Mouse (Mus musculus) liver, embryonic 13.5 days (tissue): ENCODE measurements around the gene Galnt14. TPM values are rescaled to one million over a fixed set of nuclear protein-coding genes. Genes with fewer than 3 reads are reported as not detected.

Experiments
- ATAC-seq: fragments of 200-750 bp; cut with Nextera tagmentation; 2 replicates; pipeline ENCODE4 v1.8.0; 2017; ENCODE audit warnings: low read depth, mild to moderate bottlenecking, moderate number of reproducible peaks, moderate library complexity
- DNase-seq: peaks from one replicate; pipeline ENCODE4 v3.0.0; 2022
- H3K27ac ChIP-seq: fragments of 300-500 bp; sonication (generic); 2 replicates; pipeline ENCODE4 v1.5.1; 2015; ENCODE audit warnings: moderate library complexity, mild to moderate bottlenecking, inconsistent platforms
- H3K27me3 ChIP-seq: fragments of 300-500 bp; sonication (generic); 2 replicates; pipeline ENCODE4 v1.6.1; 2015; ENCODE audit warnings: mild to moderate bottlenecking, inconsistent platforms
- H3K36me3 ChIP-seq: fragments of 300-500 bp; sonication (generic); 2 replicates; pipeline ENCODE4 v1.6.1; 2015; ENCODE audit warnings: mild to moderate bottlenecking, inconsistent platforms
- H3K4me1 ChIP-seq: fragments of 300-500 bp; sonication (generic); replicated peaks from 2 replicates; pipeline ENCODE4 v1.6.1; 2015; ENCODE audit warnings: inconsistent platforms
- H3K4me2 ChIP-seq: fragments of 300-500 bp; sonication (generic); 2 replicates; pipeline ENCODE4 v1.6.1; 2015; ENCODE audit warnings: inconsistent platforms, mild to moderate bottlenecking, moderate library complexity
- H3K4me3 ChIP-seq: fragments of 300-500 bp; sonication (generic); replicated peaks from 2 replicates; pipeline ENCODE4 v1.5.1; 2015; ENCODE audit warnings: mild to moderate bottlenecking, inconsistent platforms
- H3K9ac ChIP-seq: fragments of 300-500 bp; sonication (generic); 2 replicates; pipeline ENCODE4 v1.6.1; 2015; ENCODE audit warnings: mild to moderate bottlenecking, inconsistent platforms
- H3K9me3 ChIP-seq: fragments of 300-500 bp; sonication (generic); replicated peaks from 2 replicates; pipeline ENCODE4 v1.6.1; 2016; ENCODE audit warnings: inconsistent platforms
- WGBS: fragments of 180-500 bp; shearing (Covaris S2); methylation state at CpG from one replicate; pipeline ENCODE4 v1.1.7; 2015; ENCODE audit not compliant: insufficient replicate concordance; 5-methylcytosine and 5-hydroxymethylcytosine counted together
- polyA plus RNA-seq: library from polyadenylated mRNA; unstranded; fragments of >200 nt; fragmentation: Nextera tagmentation; extraction: Ambion mirVana; gene quantifications from 2 replicates; pipeline ENCODE4 v1.2.1, GENCODE M21; 2015

Galnt14 gene
- polyA plus RNA-seq, 1 experiment from 2014 or later: 0.07 TPM

DNA sequence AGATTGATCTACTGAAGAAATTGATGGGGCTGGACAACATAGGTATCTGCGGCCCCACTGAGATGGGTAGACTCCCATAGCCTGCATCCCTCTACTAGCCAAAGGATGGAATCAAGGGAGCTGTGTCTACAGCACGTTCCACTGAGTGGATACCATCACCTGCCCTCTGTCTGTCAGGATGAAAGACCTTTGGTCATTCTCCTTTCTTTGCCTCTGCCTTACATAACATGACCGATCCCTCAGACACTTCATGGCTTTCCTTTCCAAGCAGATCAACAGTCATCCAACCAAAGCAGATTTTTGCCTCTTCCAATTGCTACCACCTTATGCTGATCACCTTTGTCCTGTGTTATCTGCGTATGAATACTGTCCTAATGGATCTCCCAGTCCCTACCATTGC, 90.2 kb downstream of the Galnt14 start:
- Histone ChIP-seq H3K27me3 (no peaks in the 10 kb centered on the region), H3K36me3 (no peaks in the 10 kb centered on the region), H3K27ac (no peak overlapping the region), H3K4me2 (no peak overlapping the region), H3K4me1 (no peaks in the 10 kb centered on the region), H3K9ac (no peak overlapping the region), H3K4me3 (no peak overlapping the region), H3K9me3 (no peaks in the 10 kb centered on the region)
- DNase-seq (no peak), ATAC-seq (no peak)
- WGBS: 69% methylated on average over 4 of the region's 4 CpGs

DNA sequence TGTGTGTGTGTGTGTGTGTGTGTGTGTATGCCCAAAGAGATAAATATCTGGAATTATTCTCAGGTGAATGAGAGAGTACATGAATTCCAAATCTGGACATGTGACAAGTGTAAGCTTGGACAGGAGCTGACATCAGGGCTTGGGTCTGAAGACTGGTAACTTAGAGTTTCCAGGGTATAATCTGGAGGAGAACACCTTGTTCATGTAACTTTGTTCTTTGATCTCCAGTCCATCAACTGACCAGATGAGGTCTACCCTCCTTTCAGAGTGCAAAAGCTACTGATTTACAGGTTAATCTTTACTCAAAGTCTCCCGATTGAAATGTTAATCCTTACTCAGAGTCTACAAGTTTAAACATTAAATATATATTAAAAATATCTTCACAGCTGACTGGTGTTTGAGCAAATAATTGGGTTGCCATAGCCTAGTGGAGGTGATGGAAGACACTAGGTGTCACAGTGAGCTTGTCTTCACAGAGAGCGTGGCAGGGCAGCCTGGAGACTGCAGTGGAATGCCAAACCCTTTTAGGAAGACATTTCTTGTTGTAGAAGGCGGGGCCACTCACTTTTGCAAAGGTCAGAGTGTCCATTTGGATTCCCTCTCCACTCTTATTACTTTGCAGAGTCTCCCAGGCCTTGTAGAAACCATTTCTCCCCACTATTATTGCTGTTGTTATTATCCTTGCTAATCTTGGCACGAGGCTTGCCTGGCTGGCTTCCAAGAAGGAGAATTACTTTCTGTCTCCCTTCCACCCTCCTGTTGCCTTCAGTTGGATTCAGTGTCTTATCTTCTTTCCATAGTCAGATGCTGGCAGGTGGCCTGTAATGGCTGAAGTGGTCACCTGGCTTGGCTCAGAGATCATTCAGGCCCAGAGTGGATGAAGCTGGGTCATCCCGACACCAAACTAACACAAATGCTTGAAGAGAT, 107.4 kb downstream of the Galnt14 start:
- ATAC-seq (no peak), DNase-seq (no peak)
- Histone ChIP-seq H3K27ac (no peak overlapping the region), H3K36me3 (no peaks in the 10 kb centered on the region), H3K4me2 (no peak overlapping the region), H3K9me3 (no peaks in the 10 kb centered on the region), H3K4me3 (no peak overlapping the region), H3K27me3 (no peaks in the 10 kb centered on the region), H3K4me1 (no peaks in the 10 kb centered on the region), H3K9ac (no peak overlapping the region)
- 48% methylated on average over 5 of the region's 5 CpGs for WGBS

- no peak overlapping the region for H3K4me2 ChIP-seq
- no peaks in the 10 kb centered on the region for H3K36me3 ChIP-seq
- ATAC-seq: no peak
- no peaks in the 10 kb centered on the region for H3K27me3 ChIP-seq
- H3K9me3 ChIP-seq: no peaks in the 10 kb centered on the region
- DNase-seq: no peak
- H3K27ac ChIP-seq: no peak overlapping the region
- H3K9ac ChIP-seq: no peak overlapping the region
- H3K4me3 ChIP-seq: no peak overlapping the region
- H3K4me1 ChIP-seq: no peaks in the 10 kb centered on the region
- 59% methylated on average over 6 of the region's 6 CpGs for WGBS
These were observed 110.3 kb downstream of the Galnt14 start for GRCm38 (mm10) chr17:73599923-73600322.

DNA sequence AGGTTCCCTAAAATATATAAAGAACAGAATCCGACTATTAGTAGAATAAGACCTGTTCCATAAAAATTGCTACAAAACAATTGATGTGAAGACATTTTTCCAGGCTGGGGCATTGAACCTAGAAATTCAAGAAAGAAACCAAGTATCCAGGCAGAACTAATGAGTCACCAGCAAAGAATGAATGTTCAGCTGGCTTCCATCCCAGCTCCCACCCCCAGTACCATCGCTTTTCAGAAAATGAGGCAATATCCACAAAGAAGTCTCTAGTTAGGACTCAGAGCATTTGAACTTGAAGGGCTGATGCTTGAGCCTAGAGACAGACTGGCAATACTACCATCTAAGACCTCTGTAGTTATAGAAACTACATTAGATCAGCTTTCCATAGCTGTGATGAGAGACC, 118.2 kb downstream of the Galnt14 start:
- H3K9ac ChIP-seq: no peak overlapping the region
- H3K27ac ChIP-seq: no peak overlapping the region
- no peak overlapping the region for H3K4me3 ChIP-seq
- no peaks in the 10 kb centered on the region for H3K9me3 ChIP-seq
- H3K4me1 ChIP-seq: no peaks in the 10 kb centered on the region
- DNase-seq (no peak), ATAC-seq (no peak)
- no peaks in the 10 kb centered on the region for H3K27me3 ChIP-seq
- H3K4me2 ChIP-seq: no peak overlapping the region
- WGBS: 64% methylated on average over 2 of the region's 2 CpGs
- H3K36me3 ChIP-seq: no peaks in the 10 kb centered on the region

GRCm38 (mm10) chr17:73587573-73587972, 122.7 kb downstream of the Galnt14 start:
- Histone ChIP-seq H3K36me3 (no peaks in the 10 kb centered on the region), H3K4me2 (no peak overlapping the region), H3K27ac (no peak overlapping the region), H3K9ac (no peak overlapping the region), H3K4me1 (no peaks in the 10 kb centered on the region), H3K27me3 (no peaks in the 10 kb centered on the region), H3K4me3 (no peak overlapping the region), H3K9me3 (no peaks in the 10 kb centered on the region)
- DNase-seq: no peak
- WGBS: 51% methylated on average over 6 of the region's 6 CpGs
- no peak for ATAC-seq

- DNase-seq: no peak
- Histone ChIP-seq H3K9me3 (no peaks in the 10 kb centered on the region), H3K4me2 (no peak overlapping the region), H3K9ac (no peak overlapping the region), H3K27me3 (no peaks in the 10 kb centered on the region), H3K27ac (no peak overlapping the region), H3K4me3 (no peak overlapping the region), H3K4me1 (no peaks in the 10 kb centered on the region), H3K36me3 (no peaks in the 10 kb centered on the region)
- 47% methylated on average over 1 of the region's 1 CpGs for WGBS
- no peak for ATAC-seq
These were observed 136.1 kb downstream of the Galnt14 start for GRCm38 (mm10) chr17:73574186-73574585.

- no peaks in the 10 kb centered on the region for H3K27me3 ChIP-seq
- DNase-seq (no peak), ATAC-seq (no peak)
- no peak overlapping the region for H3K27ac ChIP-seq
- no peaks in the 10 kb centered on the region for H3K36me3 ChIP-seq
- no peak overlapping the region for H3K4me3 ChIP-seq
- H3K4me1 ChIP-seq: no peaks in the 10 kb centered on the region
- no peak overlapping the region for H3K4me2 ChIP-seq
- H3K9ac ChIP-seq: no peak overlapping the region
- 41% methylated on average over 5 of the region's 5 CpGs for WGBS
- H3K9me3 ChIP-seq: no peaks in the 10 kb centered on the region
These were observed 137.4 kb downstream of the Galnt14 start for GRCm38 (mm10) chr17:73572881-73573280.

GRCm38 (mm10) chr17:73572440-73572839, 137.8 kb downstream of the Galnt14 start:
- Histone ChIP-seq H3K4me2 (no peak overlapping the region), H3K4me1 (no peaks in the 10 kb centered on the region), H3K9ac (no peak overlapping the region), H3K9me3 (no peaks in the 10 kb centered on the region), H3K27ac (no peak overlapping the region), H3K27me3 (no peaks in the 10 kb centered on the region), H3K4me3 (no peak overlapping the region), H3K36me3 (no peaks in the 10 kb centered on the region)
- DNase-seq (no peak), ATAC-seq (no peak)
- WGBS: 58% methylated on average over 5 of the region's 5 CpGs

DNA sequence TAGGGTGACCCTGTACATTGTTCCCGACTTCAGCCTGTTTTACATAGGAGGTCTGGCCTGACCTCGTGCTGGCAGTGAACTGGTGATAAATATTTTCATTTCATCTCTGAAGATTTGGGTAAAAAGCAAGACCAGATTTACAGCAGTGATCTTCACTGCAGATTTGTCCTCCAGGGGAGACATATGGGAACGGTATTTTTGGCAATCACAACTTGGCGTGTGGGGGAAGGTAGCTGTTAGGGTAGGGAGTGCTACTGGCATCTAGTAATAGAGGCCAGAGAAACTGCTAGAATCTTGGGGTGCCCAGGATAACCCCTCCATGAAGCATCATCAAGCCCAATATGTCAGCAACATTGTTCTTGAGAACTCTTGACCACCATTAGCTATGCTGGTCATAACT, 138.3 kb downstream of the Galnt14 start:
- no peaks in the 10 kb centered on the region for H3K27me3 ChIP-seq
- 44% methylated on average over 4 of the region's 4 CpGs for WGBS
- no peaks in the 10 kb centered on the region for H3K9me3 ChIP-seq
- no peak overlapping the region for H3K4me3 ChIP-seq
- H3K9ac ChIP-seq: no peak overlapping the region
- no peak overlapping the region for H3K4me2 ChIP-seq
- ATAC-seq: no peak
- no peak for DNase-seq
- no peaks in the 10 kb centered on the region for H3K4me1 ChIP-seq
- no peak overlapping the region for H3K27ac ChIP-seq
- no peaks in the 10 kb centered on the region for H3K36me3 ChIP-seq

- H3K4me3 ChIP-seq: no peak overlapping the region
- DNase-seq (no peak), ATAC-seq (no peak)
- 63% methylated on average over 9 of the region's 9 CpGs for WGBS
- no peaks in the 10 kb centered on the region for H3K36me3 ChIP-seq
- H3K9ac ChIP-seq: no peak overlapping the region
- H3K9me3 ChIP-seq: no peaks in the 10 kb centered on the region
- H3K4me1 ChIP-seq: no peaks in the 10 kb centered on the region
- H3K4me2 ChIP-seq: no peak overlapping the region
- H3K27me3 ChIP-seq: no peaks in the 10 kb centered on the region
- H3K27ac ChIP-seq: no peak overlapping the region
These were observed 142.0 kb downstream of the Galnt14 start for GRCm38 (mm10) chr17:73568204-73568603.

DNA sequence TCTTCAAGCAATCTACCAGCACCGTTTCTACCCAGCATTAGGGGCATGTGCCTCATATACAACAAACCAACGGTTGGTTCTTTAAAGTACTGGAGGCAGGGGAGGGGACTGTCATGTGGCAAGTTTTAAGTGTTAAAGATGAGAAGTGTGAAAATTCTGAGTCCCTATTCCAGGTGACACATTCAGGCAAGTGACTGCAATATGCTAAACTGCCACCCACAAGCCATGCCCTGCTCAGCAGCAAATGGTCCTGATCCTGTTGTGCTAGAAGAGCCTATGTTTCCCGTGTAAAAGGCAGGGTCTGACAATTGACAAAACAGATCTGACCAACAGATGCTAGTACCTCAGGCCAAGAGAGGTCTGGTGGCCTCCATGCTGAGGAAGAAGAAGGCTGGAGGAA, 149.1 kb downstream of the Galnt14 start:
- ATAC-seq: no peak
- H3K36me3 ChIP-seq: no peaks in the 10 kb centered on the region
- H3K9me3 ChIP-seq: no peaks in the 10 kb centered on the region
- H3K27me3 ChIP-seq: no peaks in the 10 kb centered on the region
- DNase-seq: no peak
- H3K27ac ChIP-seq: no peak overlapping the region
- no peak overlapping the region for H3K9ac ChIP-seq
- WGBS: 36% methylated on average over 3 of the region's 3 CpGs
- no peak overlapping the region for H3K4me2 ChIP-seq
- H3K4me3 ChIP-seq: no peak overlapping the region
- no peaks in the 10 kb centered on the region for H3K4me1 ChIP-seq

DNA sequence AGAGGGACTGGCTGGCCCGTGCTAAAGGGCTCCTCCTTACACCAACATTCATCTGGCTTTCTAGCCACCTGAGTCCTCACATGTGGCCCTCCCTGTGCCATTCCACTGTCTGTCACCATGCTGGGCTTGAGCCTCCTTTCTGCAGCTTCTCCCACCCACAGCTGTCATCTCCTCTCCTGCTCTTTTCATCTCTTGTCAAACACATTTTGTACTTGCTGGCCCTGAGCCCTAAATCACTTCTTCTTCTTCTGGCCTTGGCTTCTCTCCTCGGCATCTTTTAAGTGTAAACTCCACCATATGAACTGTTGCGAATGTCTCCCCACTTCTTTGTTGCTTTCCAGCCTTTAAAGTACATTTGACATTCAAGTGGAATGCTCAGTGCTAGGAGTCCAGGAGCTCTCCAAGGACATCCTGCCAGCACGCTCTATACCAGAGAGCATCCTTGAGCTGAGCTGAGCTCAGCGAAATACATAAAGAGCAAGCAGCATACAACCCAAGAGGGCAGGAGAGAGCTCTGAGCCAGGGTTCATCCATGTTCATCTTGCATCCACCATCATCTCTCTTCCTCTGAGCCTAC, 150.0 kb downstream of the Galnt14 start:
- 61% methylated on average over 5 of the region's 5 CpGs for WGBS
- DNase-seq (no peak), ATAC-seq (no peak)

More for the DNA sequence above, 150.0 kb downstream of the Galnt14 start:
- Histone ChIP-seq H3K27ac (no peak overlapping the region), H3K36me3 (no peaks in the 10 kb centered on the region), H3K4me2 (no peak overlapping the region), H3K27me3 (no peaks in the 10 kb centered on the region), H3K9me3 (no peaks in the 10 kb centered on the region), H3K9ac (no peak overlapping the region), H3K4me1 (no peaks in the 10 kb centered on the region), H3K4me3 (no peak overlapping the region)
